Mouse (Mus musculus): Measurements from ENCODE around the gene Nxn.
"Not testable (repeated sequence)": the region's sequence is repeated elsewhere in the genome, so short reads cannot be mapped to it uniquely, and the experiment has no call there.

Gene Nxn

GRCm38 (mm10) chr11:76216681-76217389, 182.1 kb downstream of the Nxn start:
- CTCF ChIA-PET: interaction anchor here (0.7 kb wide), 1 partner anchor 20 kb away, joined by 3 read pairs; no protein-coding TSS in a partner anchor

GRCm38 (mm10) chr11:76216049-76216540, 182.8 kb downstream of the Nxn start:
- CTCF ChIA-PET: interaction anchor here (0.7 kb wide), 1 partner anchor 19 kb away, joined by 3 read pairs; no protein-coding TSS in a partner anchor

GRCm38 (mm10) chr11:76215011-76215410, 183.9 kb downstream of the Nxn start:
- CTCF ChIA-PET: no interaction called here

GRCm38 (mm10) chr11:76213841-76214240, 185.1 kb downstream of the Nxn start:
- CTCF ChIA-PET: interaction anchor here (0.6 kb wide), 1 partner anchor 27 kb away, joined by 8 read pairs; no protein-coding TSS in a partner anchor

GRCm38 (mm10) chr11:76211595-76211994, 187.3 kb downstream of the Nxn start:
- CTCF ChIA-PET: not testable (repeated sequence)

- CTCF ChIA-PET: no interaction called here
Observed at GRCm38 (mm10) chr11:76210228-76210985, 188.5 kb downstream of the Nxn start.
